Mouse (Mus musculus): ENCODE data around the gene Pde4c.

Pde4c gene

GRCm38 (mm10) chr8:70752000-70752764 is 28.7 kb downstream of the Pde4c start:
- DNase-seq (ENCODE audit: low spot score): no peak

GRCm38 (mm10) chr8:70753151-70753550 is 29.6 kb downstream of the Pde4c start:
- no peak for DNase-seq (ENCODE audit: low spot score)

DNA sequence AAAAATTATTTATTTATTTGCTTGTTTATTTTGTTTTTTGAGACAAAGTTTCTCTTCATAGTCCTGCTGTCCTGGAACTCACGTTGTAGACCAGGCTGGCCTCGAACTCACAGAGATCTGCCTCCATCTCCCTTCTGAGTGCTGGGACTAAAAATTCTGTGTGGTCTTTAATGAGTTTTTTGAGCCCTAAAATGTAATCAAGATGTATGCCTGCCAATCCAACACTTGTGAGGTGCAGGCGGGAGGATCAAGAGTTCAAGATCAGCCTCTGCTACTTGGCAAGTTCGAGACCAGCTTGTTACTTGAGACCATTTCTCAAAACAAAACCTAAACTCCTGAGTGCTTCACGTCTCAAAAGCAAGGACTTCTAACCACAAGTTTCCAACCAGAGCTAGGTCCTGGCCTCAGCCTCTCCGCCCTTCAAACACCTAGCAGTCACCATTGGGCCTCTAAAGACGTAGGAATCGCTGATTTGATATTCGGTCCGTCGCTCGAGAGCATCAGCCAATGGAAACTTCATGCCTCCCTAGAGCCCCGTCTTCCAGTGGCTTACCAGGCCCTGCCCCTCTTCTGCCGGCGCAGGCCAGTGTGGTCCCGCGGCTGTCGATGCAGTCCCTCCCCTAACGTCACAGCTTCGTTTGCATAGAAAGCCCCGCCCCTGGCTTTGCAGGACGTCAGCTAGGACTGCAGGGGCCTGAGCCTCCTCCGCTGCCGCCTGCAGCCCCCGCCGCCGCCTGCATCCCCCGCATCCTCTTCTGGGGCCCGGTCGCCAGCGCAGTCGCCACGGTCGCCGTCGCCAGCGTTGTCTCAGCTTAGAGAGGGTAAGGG is 30.7 kb downstream of the Pde4c start, which contains the start of gene Rab3a:
Gene Rab3a (plus strand): TSS at position 637 of the 828 bp plus-strand sequence.
- peak; percentile 97 for DNase-seq (ENCODE audit: low spot score)

DNA sequence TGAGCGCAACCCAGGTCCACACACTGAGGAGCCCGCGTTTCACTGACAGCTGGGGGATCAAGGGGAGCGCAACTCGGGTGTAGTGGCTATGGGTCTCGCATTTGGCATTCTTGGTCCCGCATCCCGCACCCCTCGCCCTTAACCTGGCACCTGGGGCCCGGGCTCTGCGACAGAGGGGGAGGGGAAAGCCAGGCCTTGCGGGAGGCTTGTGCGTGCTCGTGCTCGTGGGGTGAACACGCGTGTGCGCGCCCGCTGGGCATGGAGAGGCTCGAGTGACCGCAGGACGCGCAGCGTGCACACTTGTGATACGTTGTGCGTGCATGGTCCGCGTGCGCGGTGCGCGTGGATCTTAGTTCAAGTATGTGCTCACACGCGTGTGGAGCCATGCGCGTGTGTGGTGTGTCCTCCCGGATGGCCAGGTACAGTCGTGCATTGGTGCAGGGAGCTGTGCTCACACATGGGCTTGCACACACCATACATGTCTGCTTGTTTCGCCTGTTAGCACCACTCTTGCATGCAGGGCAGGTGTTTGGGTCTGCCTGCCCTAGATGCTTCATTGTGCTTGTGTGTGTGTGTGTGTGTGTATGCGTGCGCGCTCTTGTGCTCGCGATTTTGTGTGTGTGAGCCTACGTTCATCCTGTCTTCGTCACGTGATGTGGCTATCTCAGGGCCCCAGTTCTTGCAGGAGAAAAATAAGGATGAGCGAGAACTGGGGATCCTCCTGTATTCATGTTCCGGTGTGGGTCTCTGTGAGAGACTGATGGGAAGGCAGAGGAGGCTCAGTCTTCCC is 31.5 kb downstream of the Pde4c start:
- no peak for DNase-seq (ENCODE audit: low spot score)

DNA sequence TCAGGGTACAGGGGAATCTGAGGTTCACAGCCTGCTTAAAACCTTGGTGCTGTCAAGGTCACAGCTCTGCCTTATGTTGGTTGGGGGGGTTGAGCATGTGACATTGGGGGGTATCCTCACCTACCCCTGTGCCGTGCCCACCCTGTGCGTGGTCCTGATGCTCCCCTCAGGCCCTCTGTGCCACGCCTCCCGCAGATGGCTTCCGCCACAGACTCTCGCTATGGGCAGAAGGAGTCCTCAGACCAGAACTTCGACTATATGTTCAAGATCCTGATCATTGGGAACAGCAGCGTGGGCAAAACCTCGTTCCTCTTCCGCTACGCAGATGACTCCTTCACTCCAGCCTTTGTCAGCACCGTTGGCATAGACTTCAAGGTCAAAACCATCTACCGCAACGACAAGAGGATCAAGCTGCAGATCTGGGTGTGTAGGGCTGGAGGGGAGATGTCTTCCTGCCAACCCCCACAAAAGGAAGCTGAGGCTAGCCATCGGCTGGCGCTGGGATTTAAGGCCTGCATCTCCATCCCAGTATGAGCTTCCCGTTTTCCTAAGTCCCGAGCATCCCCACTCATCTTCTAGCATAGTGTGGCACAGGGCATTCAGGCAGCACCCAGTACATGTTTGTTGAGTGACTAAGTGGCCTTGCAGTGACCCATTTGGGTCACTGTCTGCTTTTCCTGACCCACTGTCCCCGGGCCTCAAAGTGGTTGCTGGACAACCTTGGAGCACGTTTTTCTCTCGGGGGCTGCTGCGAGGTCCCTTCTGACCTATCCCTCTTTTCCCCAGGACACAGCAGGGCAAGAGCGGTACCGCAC is 32.3 kb downstream of the Pde4c start:
- no peak for DNase-seq (ENCODE audit: low spot score)

GRCm38 (mm10) chr8:70756476-70757040 is 33.0 kb downstream of the Pde4c start:
- no peak for DNase-seq (ENCODE audit: low spot score)

- no peak for DNase-seq (ENCODE audit: low spot score)
Observed at GRCm38 (mm10) chr8:70757523-70758307, 34.2 kb downstream of the Pde4c start.

DNA sequence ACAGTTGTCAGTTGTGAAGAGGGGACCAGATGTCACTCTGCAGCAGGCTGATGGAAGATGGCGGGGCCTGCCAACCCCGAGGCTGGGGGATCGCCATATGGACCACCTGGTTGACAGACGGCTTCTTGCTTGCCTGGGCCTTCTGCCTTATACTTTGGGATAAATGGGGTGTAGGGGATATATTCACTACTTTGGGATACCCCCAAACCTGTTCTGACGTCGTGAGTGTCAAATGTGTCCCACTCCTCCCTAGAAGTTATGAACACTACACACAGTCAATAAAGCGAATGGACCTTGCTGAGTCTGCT is 34.7 kb downstream of the Pde4c start:
- no peak for DNase-seq (ENCODE audit: low spot score)

GRCm38 (mm10) chr8:70758616-70759561 is 35.4 kb downstream of the Pde4c start:
- DNase-seq (ENCODE audit: low spot score): no peak

GRCm38 (mm10) chr8:70760350-70760749 is 36.8 kb downstream of the Pde4c start:
- DNase-seq (ENCODE audit: low spot score): no peak

DNA sequence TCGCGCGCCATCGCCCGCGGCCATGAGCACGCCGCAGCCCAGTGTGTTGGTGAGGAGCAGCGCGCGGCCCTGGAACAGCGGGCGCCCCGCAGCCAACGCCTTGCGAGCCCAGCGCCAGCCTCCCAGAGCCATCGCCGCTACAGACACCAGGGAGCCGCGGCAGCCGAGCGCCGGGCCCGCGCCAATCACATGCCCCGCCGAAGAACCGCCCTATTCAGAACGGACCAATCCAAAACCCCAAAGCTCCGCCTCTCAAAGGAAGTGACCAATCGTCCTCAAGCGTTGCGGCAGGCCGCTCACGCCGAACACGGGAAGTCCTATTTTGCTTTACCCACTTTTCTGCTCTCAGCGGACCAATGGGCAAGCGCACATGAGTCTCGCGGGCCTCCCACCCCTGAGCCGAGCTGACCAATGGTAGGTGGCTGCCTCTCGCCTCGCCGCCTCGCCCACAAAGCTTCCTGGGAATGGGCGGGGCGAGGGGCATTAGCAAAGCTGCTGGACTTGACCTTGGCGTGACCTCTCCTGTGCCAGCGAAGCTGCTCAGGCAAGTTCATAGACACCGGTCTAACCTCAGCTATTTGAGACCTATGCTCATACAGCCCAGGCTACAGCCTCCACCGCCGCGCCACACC is 37.4 kb downstream of the Pde4c start, which contains the start of gene Mpv17l2:
Gene Mpv17l2 (minus strand): TSS at position 172 of the 632 bp plus-strand sequence.
- DNase-seq (ENCODE audit: low spot score): peak; percentile 94

DNA sequence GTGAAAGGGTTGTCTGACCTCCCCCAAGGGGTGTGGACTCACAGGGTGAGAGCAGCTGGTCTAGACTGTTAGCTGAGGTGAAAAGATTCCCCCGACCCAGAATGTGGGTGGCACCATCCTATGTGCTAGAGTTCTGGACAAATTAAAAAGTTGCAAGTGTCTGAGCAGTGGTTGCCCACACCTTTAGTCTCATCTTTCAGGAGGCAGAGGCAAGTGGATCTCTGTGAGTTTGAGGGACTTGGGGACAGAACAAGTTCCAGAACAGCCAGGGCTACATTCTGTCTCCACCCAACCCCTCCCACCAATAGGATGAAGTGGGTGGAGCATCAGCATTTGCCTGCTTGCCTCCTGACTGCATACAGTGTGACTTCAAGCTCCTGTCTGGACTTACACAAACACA is 38.6 kb downstream of the Pde4c start:
- DNase-seq (ENCODE audit: low spot score): no peak

- DNase-seq (ENCODE audit: low spot score): no peak
Observed at GRCm38 (mm10) chr8:70763354-70763753, 39.8 kb downstream of the Pde4c start.

DNA sequence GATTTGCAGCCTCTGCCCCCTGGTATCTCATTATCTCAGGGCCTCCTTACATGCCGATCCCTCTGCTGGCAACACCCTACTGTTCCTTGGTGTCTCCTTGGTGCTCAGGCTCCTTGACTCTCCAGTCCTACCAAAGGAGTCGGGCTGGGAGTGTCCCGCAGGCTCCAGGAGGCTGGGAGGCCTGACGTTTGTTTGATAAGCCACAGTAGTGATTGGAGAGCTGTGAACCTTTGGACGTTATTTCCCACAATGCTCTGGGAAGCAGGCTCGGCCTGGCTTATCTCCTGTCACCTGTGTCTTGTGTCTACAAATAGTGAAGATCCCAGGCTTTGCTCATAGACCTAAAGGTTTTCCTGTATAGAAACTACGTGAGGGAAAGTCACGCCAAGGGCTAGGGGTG is 40.5 kb downstream of the Pde4c start:
- no peak for DNase-seq (ENCODE audit: low spot score)

- no peak for DNase-seq (ENCODE audit: low spot score)
Observed at GRCm38 (mm10) chr8:70764676-70765075, 41.2 kb downstream of the Pde4c start.

DNA sequence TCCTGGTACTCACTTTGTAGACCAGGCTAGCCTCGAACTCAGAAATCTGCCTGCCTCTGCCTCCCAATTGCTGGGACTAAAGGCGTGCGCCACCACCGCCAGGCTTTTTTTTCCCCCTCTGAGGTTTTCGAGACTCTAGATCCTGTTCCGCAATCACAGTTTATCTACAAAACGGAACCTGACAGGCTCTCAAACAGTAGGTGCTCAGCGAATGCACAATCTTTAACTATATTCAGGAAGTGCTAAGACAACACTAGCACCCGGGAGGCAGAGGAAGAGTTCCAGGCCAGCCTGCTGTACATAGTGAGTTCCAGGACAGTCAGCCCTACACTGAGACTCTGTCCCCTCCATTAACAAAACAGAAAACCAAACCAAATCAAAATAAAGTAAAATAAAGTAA is 41.8 kb downstream of the Pde4c start:
- no peak for DNase-seq (ENCODE audit: low spot score)

DNA sequence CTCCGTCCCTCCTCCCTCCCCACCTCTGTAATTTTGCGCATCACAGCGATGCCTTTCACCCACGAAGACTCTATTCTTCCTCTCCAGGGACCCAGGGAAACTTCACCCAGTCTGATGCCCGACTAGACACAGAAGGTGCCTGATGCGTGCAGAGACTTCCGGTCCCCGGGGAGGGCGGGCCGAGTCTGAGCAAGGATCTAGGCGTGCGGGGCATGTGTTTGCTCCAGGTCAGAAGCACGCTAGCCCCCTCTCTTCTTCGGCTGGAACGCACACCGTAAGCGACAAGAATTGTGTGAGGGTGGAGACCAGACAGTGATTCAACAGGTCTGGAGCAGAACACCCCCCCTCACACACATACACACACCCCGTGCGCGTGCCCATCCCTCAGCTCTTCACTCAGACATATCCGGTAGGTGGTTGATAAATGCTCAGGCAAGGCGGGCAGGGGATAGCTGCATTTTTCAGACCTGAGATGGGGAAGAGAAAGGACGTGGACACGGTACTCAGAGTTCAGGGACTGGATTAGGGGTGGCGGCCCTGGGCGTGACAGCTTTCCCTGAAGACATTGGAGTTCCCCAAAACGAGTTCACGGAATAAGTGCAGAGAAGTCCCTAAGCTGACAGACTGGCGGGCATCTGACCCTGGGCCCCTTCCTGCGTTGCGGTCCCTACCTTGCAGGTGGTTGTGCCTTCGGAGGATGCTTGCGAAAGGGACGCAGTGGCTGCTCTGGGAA is 42.5 kb downstream of the Pde4c start:
- no peak for DNase-seq (ENCODE audit: low spot score)

Measured in layer of hippocampus, adult 9-10 months (tissue).